ENCODE assay signal across 10 mouse cellular contexts in the genomic region with DNA sequence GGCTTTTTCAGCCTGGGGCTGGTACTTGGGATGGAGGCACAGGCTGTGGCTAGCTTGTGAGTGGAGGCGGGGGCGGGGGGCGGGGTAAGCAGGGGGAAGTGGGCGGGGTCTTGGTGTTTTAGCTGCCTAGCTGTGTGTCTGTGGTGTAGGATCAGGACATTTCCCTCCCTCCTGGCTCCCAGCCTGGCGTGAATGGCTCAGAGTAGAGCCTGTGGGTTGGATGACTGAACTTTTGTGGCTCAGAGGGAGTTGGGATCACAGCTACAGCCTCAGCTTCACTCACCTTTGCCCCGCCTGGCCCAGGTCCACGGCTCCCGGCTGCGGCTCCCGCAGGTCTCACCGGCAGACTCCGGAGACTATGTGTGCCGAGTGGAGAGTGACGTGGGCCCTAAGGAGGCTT. TPM values are rescaled to one million over a fixed set of nuclear protein-coding genes. Genes with fewer than 3 reads are reported as not detected.
DNase-seq lines count a peak whose midpoint lies in the region; ATAC-seq lines count a peak whose summit lies in the region.
"Had no signal": no experiment of that assay in that cellular context is flagged by ENCODE, and none has a peak within 500 bp of the region (broad histone marks: within the 10 kb centered on the region; RNA-seq: fewer than 3 reads in every experiment).

No protein-coding gene starts in this region.

- no peak for ATAC-seq in kidney, embryonic 14.5 days (ENCODE audit: low FRiP score, low TSS enrichment)

- H3K9me3 ChIP-seq in kidney, embryonic 14.5 days (ENCODE audit: control insufficient read depth, low read length), result no peaks in the 10 kb centered on the region
- H3K9me3 ChIP-seq: limb, embryonic 10.5 days had no signal

- H3K4me2 ChIP-seq in kidney, embryonic 14.5 days (replicated peaks; ENCODE audit: low read depth, low read length), result no peak overlapping the region

- no peak overlapping the region for H3K9ac ChIP-seq in kidney, embryonic 14.5 days (ENCODE audit: low read depth, low read length)

- WGBS in kidney, embryonic 14.5 days, result 72% methylated on average over 14 of the region's 14 CpGs

- no peak overlapping the region for H3K4me3 ChIP-seq in kidney, embryonic 14.5 days (ENCODE audit: low read length)
- H3K4me3 ChIP-seq: limb, embryonic 10.5 days had no signal

- DNase-seq in kidney, adult 11 months, result peak; percentile 89
- peak; percentile 49 for DNase-seq in MN1 (ENCODE audit: low spot score)
- peak; percentile 75 for DNase-seq in fibroblast of lung, adult 2 months (ENCODE audit: low read depth)
- DNase-seq in kidney, postnatal 36 days, result peak; percentile 91 to 93
- DNase-seq in right cerebral cortex, postnatal 36 days (ENCODE audit: low spot score in 2 of 2), result no peak
- no peak for DNase-seq in spleen, postnatal 4 days (ENCODE audit: low spot score in 2 of 2)

- H3K27ac ChIP-seq in kidney, embryonic 14.5 days (ENCODE audit: low read depth, low read length), result no peak overlapping the region
- H3K27ac ChIP-seq: limb, embryonic 10.5 days had no signal

- peaks cover 98% of the 10 kb centered on the region for H3K36me3 ChIP-seq in kidney, embryonic 14.5 days (ENCODE audit: control insufficient read depth, insufficient read depth, low read length)

- H3K27me3 ChIP-seq in kidney, embryonic 14.5 days (ENCODE audit: control insufficient read depth, insufficient read depth, low read length), result no peaks in the 10 kb centered on the region

- no peaks in the 10 kb centered on the region for H3K4me1 ChIP-seq in kidney, embryonic 14.5 days (ENCODE audit: control insufficient read depth, insufficient read depth, low read length)
- H3K4me1 ChIP-seq: limb, embryonic 10.5 days had no signal

RNA-seq across cellular contexts. Expression of a gene that starts 34.0 kb away (rescaled TPM):
- not detected in 2 replicates for polyA plus RNA-seq in kidney, embryonic 14.5 days (2014; fragmentation: Nextera tagmentation; extraction: Ambion mirVana)
- polyA plus RNA-seq: heart, embryonic 16.5 days; large intestine, adult 2 months; limb, embryonic 10.5 days had no signal

RNA-seq across cellular contexts. Expression of a gene that starts 53.2 kb away (rescaled TPM):
- polyA plus RNA-seq in kidney, embryonic 14.5 days (2014; fragmentation: Nextera tagmentation; extraction: Ambion mirVana), result 58.3 and 91.2 TPM in 2 replicates

Comparison
In these comparisons a context has a peak if more than half of its experiments do, and no peak if none do; other contexts are left out.
1. DNase-seq: peak in kidney, adult 11 months (single experiment), MN1 (single experiment), fibroblast of lung, adult 2 months (single experiment) and kidney, postnatal 36 days (2 of 2); none in right cerebral cortex, postnatal 36 days (0 of 2) and spleen, postnatal 4 days (0 of 2).